Mouse (Mus musculus): ENCODE measurements around the gene Apol7c.
A peak's percentile ranks its signal among the peaks of the same experiment; 100 is the strongest.
"Not testable (repeated sequence)": the region's sequence is repeated elsewhere in the genome, so short reads cannot be mapped to it uniquely, and the experiment has no call there.

The Apol7c gene

GRCm38 (mm10) chr15:77533216-77533615 is at the start of gene Apol7c:
Gene Apol7c, minus strand, starts transcription at chr15:77533316.
- TF ChIP-seq GATA4 (IDR thresholded peaks at IDR 0.05; ENCODE audit: insufficient replicate concordance, low read length), result no peak

GRCm38 (mm10) chr15:77581681-77582080 is 48.6 kb upstream of the Apol7c start:
- TF ChIP-seq GATA4 (IDR thresholded peaks at IDR 0.05; ENCODE audit: insufficient replicate concordance, low read length), result peak; percentile 87; the same call in 1 of the 2 replicates

- TF ChIP-seq GATA4 (IDR thresholded peaks at IDR 0.05; ENCODE audit: insufficient replicate concordance, low read length), result no peak
Measured at GRCm38 (mm10) chr15:77579311-77579710, 46.2 kb upstream of the Apol7c start.

GRCm38 (mm10) chr15:77578801-77579200 is 45.7 kb upstream of the Apol7c start:
- TF ChIP-seq GATA4 (IDR thresholded peaks at IDR 0.05; ENCODE audit: insufficient replicate concordance, low read length), result no peak

DNA sequence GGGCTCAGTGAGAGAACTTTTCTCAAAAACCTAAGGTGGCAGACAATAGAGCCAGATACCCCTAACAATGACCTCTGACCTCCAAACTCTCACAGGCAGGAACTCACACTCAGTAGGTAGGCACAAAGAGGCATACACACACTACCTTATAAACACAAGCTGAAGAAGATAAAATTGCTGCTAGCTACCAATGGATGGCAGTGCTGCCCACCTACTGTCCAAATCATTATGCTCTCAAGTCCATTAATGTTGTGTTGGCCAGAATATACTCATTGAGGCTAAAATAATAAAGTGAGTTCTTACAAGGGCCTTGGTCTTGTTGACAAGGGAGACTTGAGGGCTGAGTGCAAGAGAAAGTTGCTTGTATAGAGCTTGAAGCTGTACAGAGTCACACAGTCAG is 30.1 kb upstream of the Apol7c start:
- TF ChIP-seq GATA4 (IDR thresholded peaks at IDR 0.05; ENCODE audit: insufficient replicate concordance, low read length), result no peak

DNA sequence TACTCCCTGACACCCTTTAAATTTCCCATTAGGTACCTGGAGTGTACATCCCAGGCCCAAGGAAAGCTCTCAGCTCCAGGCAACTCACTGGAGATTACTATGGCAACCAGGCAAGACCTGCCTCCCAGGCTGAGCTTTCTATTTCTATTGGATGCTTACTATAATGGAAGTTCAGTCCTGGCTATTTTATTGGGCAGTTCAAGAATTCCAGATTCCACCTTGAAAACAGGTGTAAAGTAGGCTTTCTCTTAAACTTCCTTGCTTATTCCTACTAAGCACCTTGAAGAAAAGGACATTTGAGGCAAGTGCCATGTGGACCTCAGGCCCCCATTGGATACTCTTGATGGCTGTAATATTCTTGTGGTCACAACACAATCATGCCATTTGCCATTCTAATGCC is 28.7 kb upstream of the Apol7c start, which contains the start of gene 1700025B11Rik:
1700025B11Rik (minus strand) TSS at position 101 of the 400 bp plus-strand sequence.
- TF ChIP-seq GATA4 (IDR thresholded peaks at IDR 0.05; ENCODE audit: insufficient replicate concordance, low read length), result no peak

- TF ChIP-seq GATA4 (IDR thresholded peaks at IDR 0.05; ENCODE audit: insufficient replicate concordance, low read length), result not testable (repeated sequence)
Measured at GRCm38 (mm10) chr15:77507966-77508365, 25.1 kb downstream of the Apol7c start, which contains the start of gene Apol11a. Gene Apol11a, plus strand, starts transcription at chr15:77508271.

DNA sequence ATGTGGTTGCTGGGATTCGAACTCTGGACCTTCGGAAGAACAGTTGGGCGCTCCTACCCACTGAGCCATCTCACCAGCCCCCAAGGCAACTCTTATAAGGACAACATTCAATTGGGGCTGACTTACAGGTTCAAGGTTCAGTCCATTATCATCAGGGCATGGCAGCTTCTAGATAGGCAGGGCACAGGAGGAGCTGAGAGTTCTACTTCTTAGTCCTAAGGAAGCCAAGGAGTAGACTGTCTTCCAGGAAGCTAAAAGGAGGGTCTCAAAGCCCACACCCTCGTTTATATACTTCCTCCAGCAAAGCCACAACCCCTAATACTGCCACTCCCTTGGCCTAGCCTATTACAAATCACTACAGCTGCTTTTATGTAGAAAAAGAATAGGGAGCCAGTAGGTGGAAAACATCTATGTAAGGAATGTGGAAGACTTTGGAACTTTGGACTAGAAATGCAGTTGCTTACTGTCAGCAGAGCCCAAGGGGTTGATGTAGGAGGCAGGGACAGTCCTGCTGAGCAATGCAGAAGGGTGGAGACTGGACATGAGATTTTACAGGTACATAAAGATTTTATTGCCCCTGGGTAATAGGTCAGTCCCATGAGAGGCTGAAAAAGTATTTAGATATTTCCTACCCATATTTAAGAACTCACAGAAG is 50.8 kb downstream of the Apol7c start:
- no peak for TF ChIP-seq GATA4 (IDR thresholded peaks at IDR 0.05; ENCODE audit: insufficient replicate concordance, low read length)

DNA sequence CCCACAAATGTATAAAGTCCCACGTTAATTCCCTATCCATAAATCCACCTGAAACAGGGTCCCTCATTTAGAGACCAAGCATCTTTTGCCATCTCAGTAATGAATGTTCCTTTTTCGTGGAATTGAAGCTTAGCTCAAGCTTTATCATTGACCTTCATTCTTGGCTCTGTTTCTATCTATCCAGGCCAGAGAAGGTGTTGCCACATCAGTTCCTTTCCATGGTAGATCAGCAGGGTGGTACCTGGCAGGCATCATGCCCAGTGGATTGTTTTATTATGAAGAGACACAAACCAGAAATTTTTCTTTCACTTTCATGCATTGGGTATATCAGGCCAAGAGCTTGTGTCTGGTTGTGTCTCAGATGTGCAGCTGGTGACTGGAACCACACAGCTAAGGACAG is 56.4 kb downstream of the Apol7c start, which contains the start of gene Apol10a:
Apol10a (plus strand) TSS at position 355 of the 400 bp plus-strand sequence.
- TF ChIP-seq GATA4 (IDR thresholded peaks at IDR 0.05; ENCODE audit: insufficient replicate concordance, low read length), result not testable (repeated sequence)
